Mouse (Mus musculus): ENCODE measurements around the gene Iqck. TPM values are rescaled to one million over a fixed set of nuclear protein-coding genes. Genes with fewer than 3 reads are reported as not detected.

The Iqck gene
- polyA plus RNA-seq, 1 experiment from 2014 or later, result 4.2 TPM

GRCm38 (mm10) chr7:118992080-118992560, 136.6 kb downstream of the Iqck start:
- Histone ChIP-seq H3K4me3 (ENCODE audit: low read length) (no peak overlapping the region), H3K9me3 (ENCODE audit: control insufficient read depth, low read length) (no peaks in the 10 kb centered on the region), H3K36me3 (ENCODE audit: control insufficient read depth, insufficient read depth, low read length) (no peaks in the 10 kb centered on the region), H3K4me2 (replicated peaks; ENCODE audit: low read depth, low read length) (no peak overlapping the region), H3K27ac (ENCODE audit: low read depth, low read length) (no peak overlapping the region), H3K4me1 (ENCODE audit: control insufficient read depth, insufficient read depth, low read length) (peaks cover 22% of the 10 kb centered on the region; the same call in 1 of the 2 replicates), H3K9ac (ENCODE audit: low read depth, low read length) (no peak overlapping the region), H3K27me3 (ENCODE audit: control insufficient read depth, insufficient read depth, low read length) (no peaks in the 10 kb centered on the region)
- WGBS, result 44% methylated on average over 6 of the region's 6 CpGs
- ATAC-seq (ENCODE audit: low FRiP score, low TSS enrichment), result no peak

- Histone ChIP-seq H3K4me1 (ENCODE audit: control insufficient read depth, insufficient read depth, low read length) (peaks cover 22% of the 10 kb centered on the region; the same call in 1 of the 2 replicates), H3K9ac (ENCODE audit: low read depth, low read length) (no peak overlapping the region; the same call in 1 of the 2 replicates), H3K9me3 (ENCODE audit: control insufficient read depth, low read length) (no peaks in the 10 kb centered on the region), H3K4me3 (ENCODE audit: low read length) (peak overlapping the region; percentile 43), H3K27ac (ENCODE audit: low read depth, low read length) (no peak overlapping the region), H3K36me3 (ENCODE audit: control insufficient read depth, insufficient read depth, low read length) (no peaks in the 10 kb centered on the region), H3K4me2 (replicated peaks; ENCODE audit: low read depth, low read length) (peak overlapping the region; percentile 93), H3K27me3 (ENCODE audit: control insufficient read depth, insufficient read depth, low read length) (no peaks in the 10 kb centered on the region)
- no peak for ATAC-seq (ENCODE audit: low FRiP score, low TSS enrichment)
- 45% methylated on average over 13 of the region's 13 CpGs for WGBS
Measured at GRCm38 (mm10) chr7:118992623-118993405, 137.3 kb downstream of the Iqck start.

- H3K27ac ChIP-seq (ENCODE audit: low read depth, low read length), result no peak overlapping the region
- peak overlapping the region; percentile 43 for H3K4me3 ChIP-seq (ENCODE audit: low read length)
- H3K27me3 ChIP-seq (ENCODE audit: control insufficient read depth, insufficient read depth, low read length), result no peaks in the 10 kb centered on the region
- under 1% methylated on average over 25 of the region's 26 CpGs for WGBS
- peak overlapping the region; percentile 93 for H3K4me2 ChIP-seq (replicated peaks; ENCODE audit: low read depth, low read length)
- H3K9me3 ChIP-seq (ENCODE audit: control insufficient read depth, low read length), result no peaks in the 10 kb centered on the region
- peaks cover 22% of the 10 kb centered on the region; the same call in 1 of the 2 replicates for H3K4me1 ChIP-seq (ENCODE audit: control insufficient read depth, insufficient read depth, low read length)
- 0 out of 2 replicates have a peak, but pooled peaks have one; percentile 5 for ATAC-seq (ENCODE audit: low FRiP score, low TSS enrichment)
- peak overlapping the region; percentile 53 for H3K9ac ChIP-seq (ENCODE audit: low read depth, low read length)
- no peaks in the 10 kb centered on the region for H3K36me3 ChIP-seq (ENCODE audit: control insufficient read depth, insufficient read depth, low read length)
Measured at GRCm38 (mm10) chr7:118993597-118994230, 138.2 kb downstream of the Iqck start.

- peak overlapping the region; percentile 93 for H3K4me2 ChIP-seq (replicated peaks; ENCODE audit: low read depth, low read length)
- no peaks in the 10 kb centered on the region for H3K36me3 ChIP-seq (ENCODE audit: control insufficient read depth, insufficient read depth, low read length)
- H3K9me3 ChIP-seq (ENCODE audit: control insufficient read depth, low read length), result no peaks in the 10 kb centered on the region
- H3K4me1 ChIP-seq (ENCODE audit: control insufficient read depth, insufficient read depth, low read length), result peaks cover 22% of the 10 kb centered on the region; the same call in 1 of the 2 replicates
- no peak overlapping the region for H3K27ac ChIP-seq (ENCODE audit: low read depth, low read length)
- peak overlapping the region; percentile 43 for H3K4me3 ChIP-seq (ENCODE audit: low read length)
- ATAC-seq (ENCODE audit: low FRiP score, low TSS enrichment), result peak; percentile 26
- H3K27me3 ChIP-seq (ENCODE audit: control insufficient read depth, insufficient read depth, low read length), result no peaks in the 10 kb centered on the region
- peak overlapping the region; percentile 53 for H3K9ac ChIP-seq (ENCODE audit: low read depth, low read length)
- WGBS, result under 1% methylated on average over 21 of the region's 21 CpGs
Measured at GRCm38 (mm10) chr7:118994231-118994842, 138.8 kb downstream of the Iqck start.

- Histone ChIP-seq H3K4me3 (ENCODE audit: low read length) (peak within 1 kb of the TSS; percentile 43), H3K36me3 (ENCODE audit: control insufficient read depth, insufficient read depth, low read length) (no peaks in the 10 kb centered on the region), H3K27ac (ENCODE audit: low read depth, low read length) (no peak within 1 kb of the TSS), H3K27me3 (ENCODE audit: control insufficient read depth, insufficient read depth, low read length) (no peaks in the 10 kb centered on the region), H3K4me2 (replicated peaks; ENCODE audit: low read depth, low read length) (peak within 1 kb of the TSS; percentile 93), H3K9ac (ENCODE audit: low read depth, low read length) (peak within 1 kb of the TSS; percentile 53), H3K9me3 (ENCODE audit: control insufficient read depth, low read length) (no peaks in the 10 kb centered on the region), H3K4me1 (ENCODE audit: control insufficient read depth, insufficient read depth, low read length) (peaks cover 22% of the 10 kb centered on the region; the same call in 1 of the 2 replicates)
- peak; percentile 95 for ATAC-seq (ENCODE audit: low FRiP score, low TSS enrichment)
- 0% methylated on average over 34 of the region's 44 CpGs for WGBS
Measured at GRCm38 (mm10) chr7:118995007-118995406, 139.5 kb downstream of the Iqck start, which contains the start of gene Gprc5b. TSS of gene Gprc5b (minus strand) at chr7:118995211.

- H3K4me3 ChIP-seq (ENCODE audit: low read length), result peak overlapping the region; percentile 43; the same call in 1 of the 2 replicates
- ATAC-seq (ENCODE audit: low FRiP score, low TSS enrichment), result peak; percentile 28
- peaks cover 22% of the 10 kb centered on the region; the same call in 1 of the 2 replicates for H3K4me1 ChIP-seq (ENCODE audit: control insufficient read depth, insufficient read depth, low read length)
- no peak overlapping the region for H3K27ac ChIP-seq (ENCODE audit: low read depth, low read length)
- no peaks in the 10 kb centered on the region for H3K36me3 ChIP-seq (ENCODE audit: control insufficient read depth, insufficient read depth, low read length)
- 8% methylated on average over 14 of the region's 14 CpGs for WGBS
- no peaks in the 10 kb centered on the region for H3K27me3 ChIP-seq (ENCODE audit: control insufficient read depth, insufficient read depth, low read length)
- 0 out of 2 replicates have a peak overlapping the region, but pooled peaks have one; percentile 53 for H3K9ac ChIP-seq (ENCODE audit: low read depth, low read length)
- peak overlapping the region; percentile 93 for H3K4me2 ChIP-seq (replicated peaks; ENCODE audit: low read depth, low read length)
- H3K9me3 ChIP-seq (ENCODE audit: control insufficient read depth, low read length), result no peaks in the 10 kb centered on the region
Measured at GRCm38 (mm10) chr7:118995671-118996070, 140.1 kb downstream of the Iqck start.

GRCm38 (mm10) chr7:118996137-118996837, 140.7 kb downstream of the Iqck start:
- H3K36me3 ChIP-seq (ENCODE audit: control insufficient read depth, insufficient read depth, low read length), result no peaks in the 10 kb centered on the region
- no peak overlapping the region for H3K27ac ChIP-seq (ENCODE audit: low read depth, low read length)
- peak overlapping the region; percentile 93; the same call in 1 of the 2 replicates for H3K4me2 ChIP-seq (replicated peaks; ENCODE audit: low read depth, low read length)
- H3K27me3 ChIP-seq (ENCODE audit: control insufficient read depth, insufficient read depth, low read length), result no peaks in the 10 kb centered on the region
- peak overlapping the region; percentile 4; the same call in 1 of the 2 replicates for H3K4me3 ChIP-seq (ENCODE audit: low read length)
- no peak overlapping the region for H3K9ac ChIP-seq (ENCODE audit: low read depth, low read length)
- no peaks in the 10 kb centered on the region for H3K9me3 ChIP-seq (ENCODE audit: control insufficient read depth, low read length)
- H3K4me1 ChIP-seq (ENCODE audit: control insufficient read depth, insufficient read depth, low read length), result peaks cover 22% of the 10 kb centered on the region; the same call in 1 of the 2 replicates
- peak; percentile 24 for ATAC-seq (ENCODE audit: low FRiP score, low TSS enrichment)
- WGBS, result 7% methylated on average over 13 of the region's 13 CpGs

- no peak overlapping the region for H3K9ac ChIP-seq (ENCODE audit: low read depth, low read length)
- WGBS, result 77% methylated on average over 2 of the region's 2 CpGs
- no peak for ATAC-seq (ENCODE audit: low FRiP score, low TSS enrichment)
Measured at GRCm38 (mm10) chr7:118999857-119000256, 144.3 kb downstream of the Iqck start.

More at GRCm38 (mm10) chr7:118999857-119000256, 144.3 kb downstream of the Iqck start:
- H3K4me3 ChIP-seq (ENCODE audit: low read length), result no peak overlapping the region
- H3K4me1 ChIP-seq (ENCODE audit: control insufficient read depth, insufficient read depth, low read length), result peaks cover 6% of the 10 kb centered on the region; the same call in 1 of the 2 replicates
- H3K36me3 ChIP-seq (ENCODE audit: control insufficient read depth, insufficient read depth, low read length), result no peaks in the 10 kb centered on the region
- H3K27ac ChIP-seq (ENCODE audit: low read depth, low read length), result no peak overlapping the region
- no peaks in the 10 kb centered on the region for H3K9me3 ChIP-seq (ENCODE audit: control insufficient read depth, low read length)
- no peaks in the 10 kb centered on the region for H3K27me3 ChIP-seq (ENCODE audit: control insufficient read depth, insufficient read depth, low read length)
- H3K4me2 ChIP-seq (replicated peaks; ENCODE audit: low read depth, low read length), result no peak overlapping the region

Data from kidney, embryonic 14.5 days (tissue).